9 mouse cellular contexts compared by ENCODE assay signal in genomic region chr5:21732177-21732911, GRCm38 (mm10). TPM values are rescaled to one million over a fixed set of nuclear protein-coding genes. Genes with fewer than 3 reads are reported as not detected.
DNase-seq lines count a peak whose midpoint lies in the region; ATAC-seq and TF ChIP-seq lines count a peak whose summit lies in the region.
"Had no signal": no experiment of that assay in that cellular context is flagged by ENCODE, and none has a peak within 500 bp of the region (broad histone marks: within the 10 kb centered on the region; RNA-seq: fewer than 3 reads in every experiment).

No protein-coding gene starts in this region.

- H3K4me1 ChIP-seq in heart, embryonic 13.5 days = peaks cover 17% of the 10 kb centered on the region
- H3K4me1 ChIP-seq in forebrain, embryonic 15.5 days = peaks cover 22% of the 10 kb centered on the region
- H3K4me1 ChIP-seq in midbrain, embryonic 16.5 days (ENCODE audit: control insufficient read depth, insufficient read depth, low read length) = peaks cover 10% of the 10 kb centered on the region

- H3K4me3 ChIP-seq in heart, embryonic 13.5 days = no peak overlapping the region
- no peak overlapping the region for H3K4me3 ChIP-seq in forebrain, embryonic 15.5 days
- no peak overlapping the region for H3K4me3 ChIP-seq in midbrain, embryonic 16.5 days (ENCODE audit: low read depth, low read length)
- H3K4me3 ChIP-seq in gastrocnemius, adult 2 months = no peak overlapping the region

- peak overlapping the region; percentile 81 for H3K27ac ChIP-seq in heart, embryonic 13.5 days (replicated peaks)
- H3K27ac ChIP-seq in forebrain, embryonic 15.5 days (replicated peaks) = peak overlapping the region; percentile 88
- peak overlapping the region; percentile 82 for H3K27ac ChIP-seq in midbrain, embryonic 16.5 days (ENCODE audit: low read length)
- no peak overlapping the region for H3K27ac ChIP-seq in gastrocnemius, adult 2 months

- H3K9me3 ChIP-seq in heart, embryonic 13.5 days = no peaks in the 10 kb centered on the region
- no peaks in the 10 kb centered on the region for H3K9me3 ChIP-seq in forebrain, embryonic 15.5 days
- H3K9me3 ChIP-seq in midbrain, embryonic 16.5 days (replicated peaks; ENCODE audit: control insufficient read depth, low read length, poor library complexity, severe bottlenecking) = no peaks in the 10 kb centered on the region

- ATAC-seq in heart, embryonic 13.5 days (ENCODE audit: extremely low read depth, insufficient number of reproducible peaks, low FRiP score, low TSS enrichment) = no peak
- ATAC-seq in forebrain, embryonic 15.5 days (replicated peaks) = peak; percentile 59
- ATAC-seq in midbrain, embryonic 16.5 days = peak; percentile 9

- no peaks in the 10 kb centered on the region for H3K36me3 ChIP-seq in heart, embryonic 13.5 days
- no peaks in the 10 kb centered on the region for H3K36me3 ChIP-seq in forebrain, embryonic 15.5 days
- H3K36me3 ChIP-seq in midbrain, embryonic 16.5 days (ENCODE audit: control insufficient read depth, insufficient read depth, low read length) = no peaks in the 10 kb centered on the region

- H3K27me3 ChIP-seq in heart, embryonic 13.5 days (replicated peaks) = no peaks in the 10 kb centered on the region
- H3K27me3 ChIP-seq in forebrain, embryonic 15.5 days = no peaks in the 10 kb centered on the region
- no peaks in the 10 kb centered on the region for H3K27me3 ChIP-seq in midbrain, embryonic 16.5 days (ENCODE audit: control insufficient read depth, insufficient read depth, low read depth, low read length)

- 0 out of 2 replicates have a peak overlapping the region, but pooled peaks have one; percentile 30 for H3K9ac ChIP-seq in heart, embryonic 13.5 days
- peak overlapping the region; percentile 3; the same call in 1 of the 2 replicates for H3K9ac ChIP-seq in forebrain, embryonic 15.5 days (replicated peaks)
- H3K9ac ChIP-seq in midbrain, embryonic 16.5 days (ENCODE audit: low read depth, low read length) = no peak overlapping the region; the same call in 1 of the 2 replicates
- H3K9ac ChIP-seq: lung, embryonic 14.5 days had no signal

- 0 out of 2 replicates have a peak overlapping the region, but pooled peaks have one; percentile 1 for H3K4me2 ChIP-seq in heart, embryonic 13.5 days
- peak overlapping the region; percentile 3; the same call in 1 of the 2 replicates for H3K4me2 ChIP-seq in forebrain, embryonic 15.5 days (replicated peaks)
- H3K4me2 ChIP-seq in midbrain, embryonic 16.5 days (ENCODE audit: low read length) = no peak overlapping the region
- H3K4me2 ChIP-seq: lung, embryonic 14.5 days had no signal

- 59% methylated on average over 3 of the region's 3 CpGs for WGBS in heart, embryonic 13.5 days
- 5% methylated on average over 3 of the region's 3 CpGs for WGBS in forebrain, embryonic 15.5 days
- 15% methylated on average over 3 of the region's 3 CpGs for WGBS in midbrain, embryonic 16.5 days

- DNase-seq in heart, adult 9 months (ENCODE audit: low spot score in 2 of 2) = no peak
- peak; percentile 85 for DNase-seq in R1 (ENCODE audit: low read depth, low spot score)
- DNase-seq in gastrocnemius, adult 2 months = no peak
- no peak for DNase-seq in adrenal gland, adult 18-20 months (ENCODE audit: low spot score in 2 of 2)
- no peak for DNase-seq in layer of hippocampus, postnatal 10 days (ENCODE audit: low spot score in 2 of 2)

- intact Hi-C loops in gastrocnemius, adult 2 months (cut with DNase I) = no loop called here

- TF ChIP-seq CTCF in gastrocnemius, adult 2 months (IDR thresholded peaks at IDR 0.05) = no peak

RNA-seq across cellular contexts. Expression of gene Pmpcb, which starts 4.6 kb away (rescaled TPM):
- polyA plus RNA-seq in heart, embryonic 13.5 days (2015; fragmentation: Nextera tagmentation; extraction: Ambion mirVana) = 131 and 149 TPM in 2 replicates
- polyA plus RNA-seq in forebrain, embryonic 15.5 days (2015; fragmentation: Nextera tagmentation; extraction: Ambion mirVana) = 85.3 and 89.1 TPM in 2 replicates
- 68.8 and 72.4 TPM in 2 replicates for polyA plus RNA-seq in midbrain, embryonic 16.5 days (2015; fragmentation: Nextera tagmentation; extraction: Ambion mirVana)
- 100 to 1,000 TPM in 1 of 2 experiments, 10 to 100 TPM in 1; 90.8 to 122 TPM for total RNA-seq in gastrocnemius, adult 2 months (2021)
- total RNA-seq in adrenal gland, adult 18-20 months (2021) = 100 to 1,000 TPM; 262 to 276 TPM
- 10 to 100 TPM; 64.6 to 66.2 TPM for total RNA-seq in layer of hippocampus, postnatal 10 days (2021)

RNA-seq across cellular contexts. Expression of gene Napepld, which starts 31.1 kb away (rescaled TPM):
- polyA plus RNA-seq in heart, embryonic 13.5 days (2015; fragmentation: Nextera tagmentation; extraction: Ambion mirVana) = 4.2 and 4.7 TPM in 2 replicates
- 3.9 and 4.2 TPM in 2 replicates for polyA plus RNA-seq in forebrain, embryonic 15.5 days (2015; fragmentation: Nextera tagmentation; extraction: Ambion mirVana)
- polyA plus RNA-seq in midbrain, embryonic 16.5 days (2015; fragmentation: Nextera tagmentation; extraction: Ambion mirVana) = 2.6 and 2.7 TPM in 2 replicates
- total RNA-seq in gastrocnemius, adult 2 months (2021) = 10 to 100 TPM in 1 of 2 experiments, 1 to 10 TPM in 1; 9.2 to 11.3 TPM
- 10 to 100 TPM in 1 of 2 experiments, 1 to 10 TPM in 1; 9.8 to 26.2 TPM for total RNA-seq in adrenal gland, adult 18-20 months (2021)
- 1 to 10 TPM; 6.6 to 7.1 TPM for total RNA-seq in layer of hippocampus, postnatal 10 days (2021)

RNA-seq across cellular contexts. Expression of gene Dnajc2, which starts 52.7 kb away (rescaled TPM):
- polyA plus RNA-seq in heart, embryonic 13.5 days (2015; fragmentation: Nextera tagmentation; extraction: Ambion mirVana) = 46.8 and 51.9 TPM in 2 replicates
- polyA plus RNA-seq in forebrain, embryonic 15.5 days (2015; fragmentation: Nextera tagmentation; extraction: Ambion mirVana) = 69.2 and 72.3 TPM in 2 replicates
- 67.6 and 71.6 TPM in 2 replicates for polyA plus RNA-seq in midbrain, embryonic 16.5 days (2015; fragmentation: Nextera tagmentation; extraction: Ambion mirVana)
- total RNA-seq in gastrocnemius, adult 2 months (2021) = 10 to 100 TPM; 21.4 to 24.7 TPM
- total RNA-seq in adrenal gland, adult 18-20 months (2021) = 10 to 100 TPM; 28.2 to 30.0 TPM
- 10 to 100 TPM; 38.4 to 41.8 TPM for total RNA-seq in layer of hippocampus, postnatal 10 days (2021)

RNA-seq across cellular contexts. Expression of gene Psmc2, which starts 52.7 kb away (rescaled TPM):
- polyA plus RNA-seq in heart, embryonic 13.5 days (2015; fragmentation: Nextera tagmentation; extraction: Ambion mirVana) = 138 and 158 TPM in 2 replicates
- polyA plus RNA-seq in forebrain, embryonic 15.5 days (2015; fragmentation: Nextera tagmentation; extraction: Ambion mirVana) = 178 and 186 TPM in 2 replicates
- 187 and 192 TPM in 2 replicates for polyA plus RNA-seq in midbrain, embryonic 16.5 days (2015; fragmentation: Nextera tagmentation; extraction: Ambion mirVana)
- 100 to 1,000 TPM; 111 to 127 TPM for total RNA-seq in gastrocnemius, adult 2 months (2021)
- total RNA-seq in adrenal gland, adult 18-20 months (2021) = 100 to 1,000 TPM; 144 to 150 TPM
- 100 to 1,000 TPM; 112 to 119 TPM for total RNA-seq in layer of hippocampus, postnatal 10 days (2021)
